Mouse (Mus musculus) kidney, postnatal 0 days (tissue): ENCODE results near the gene Lyz1. TPM values are rescaled to one million over a fixed set of nuclear protein-coding genes. Genes with fewer than 3 reads are reported as not detected.
"Not testable (repeated sequence)": the region's sequence is repeated elsewhere in the genome, so short reads cannot be mapped to it uniquely, and the experiment has no call there.

Source experiments
- ATAC-seq: fragments of 200-750 bp; cut with Nextera tagmentation; replicated peaks from 2 replicates; pipeline ENCODE4 v1.8.0; 2017; ENCODE audit warnings: low read depth, moderate number of reproducible peaks, moderate TSS enrichment, moderate library complexity; ENCODE audit not compliant: low FRiP score
- DNase-seq: peaks from one replicate; pipeline ENCODE4 v3.0.0-alpha.2; 2016; ENCODE audit warnings: low spot score
- H3K27ac ChIP-seq: fragments of 300-500 bp; sonication (generic); 2 replicates; pipeline ENCODE4 v1.5.1; 2014; ENCODE audit warnings: mild to moderate bottlenecking
- H3K27me3 ChIP-seq: fragments of 300-500 bp; sonication (generic); 2 replicates; pipeline ENCODE4 v1.6.1; 2014; ENCODE audit warnings: low read length, mixed read lengths; ENCODE audit not compliant: insufficient read depth
- H3K36me3 ChIP-seq: fragments of 300-500 bp; sonication (generic); 2 replicates; pipeline ENCODE4 v1.6.1; 2014; ENCODE audit warnings: low read length, mixed read lengths; ENCODE audit not compliant: insufficient read depth
- H3K4me1 ChIP-seq: fragments of 300-500 bp; sonication (generic); replicated peaks from 2 replicates; pipeline ENCODE4 v1.6.1; 2014; ENCODE audit warnings: antibody characterized with exemption, low read length, mixed read lengths; ENCODE audit not compliant: insufficient read depth
- H3K4me2 ChIP-seq: fragments of 300-500 bp; sonication (generic); 2 replicates; pipeline ENCODE4 v1.6.1; 2014; ENCODE audit warnings: mild to moderate bottlenecking, low read length, moderate library complexity, mixed read lengths
- H3K4me3 ChIP-seq: fragments of 300-500 bp; sonication (generic); replicated peaks from 2 replicates; pipeline ENCODE4 v1.5.1; 2014; ENCODE audit warnings: low read depth, low read length
- H3K9ac ChIP-seq: fragments of 300-500 bp; sonication (generic); 2 replicates; pipeline ENCODE4 v1.6.1; 2014; ENCODE audit warnings: low read depth, low read length
- H3K9me3 ChIP-seq: fragments of 300-500 bp; sonication (generic); replicated peaks from 2 replicates; pipeline ENCODE4 v1.6.1; 2016; ENCODE audit warnings: low read length, inconsistent platforms, mixed read lengths
- CTCF ChIP-seq: IDR thresholded peaks from 2 replicates; pipeline ENCODE4 v1.5.1; 2016; ENCODE audit warnings: antibody characterized with exemption, low read depth, mild to moderate bottlenecking, moderate library complexity
- WGBS: fragments of 180-500 bp; shearing (Covaris S2); extraction: QIAGEN DNeasy Blood & Tissue Kit; methylation state at CpG from one replicate; pipeline ENCODE4 v1.1.7; 2014; 5-methylcytosine and 5-hydroxymethylcytosine counted together
- polyA plus RNA-seq: library from polyadenylated mRNA; unstranded; fragments of >200 nt; fragmentation: Nextera tagmentation; extraction: Ambion mirVana; gene quantifications from 2 replicates; pipeline ENCODE4 v1.2.1, GENCODE M21; 2015

Lyz1 gene
- polyA plus RNA-seq, 1 experiment from 2014 or later = 0.24 TPM

GRCm38 (mm10) chr10:117301688-117302087, 9.0 kb upstream of the Lyz1 start:
- H3K27ac ChIP-seq = no peak overlapping the region
- 79% methylated on average over 1 of the region's 1 CpGs for WGBS
- no peaks in the 10 kb centered on the region for H3K36me3 ChIP-seq
- no peaks in the 10 kb centered on the region for H3K4me1 ChIP-seq
- no peak overlapping the region for H3K9ac ChIP-seq
- H3K4me2 ChIP-seq = no peak overlapping the region
- H3K9me3 ChIP-seq = no peaks in the 10 kb centered on the region
- ATAC-seq (no peak), DNase-seq (no peak)
- TF ChIP-seq CTCF = no peak
- no peak overlapping the region for H3K4me3 ChIP-seq
- no peaks in the 10 kb centered on the region for H3K27me3 ChIP-seq

GRCm38 (mm10) chr10:117299901-117300520, 7.3 kb upstream of the Lyz1 start:
- Histone ChIP-seq H3K27ac (no peak overlapping the region), H3K36me3 (no peaks in the 10 kb centered on the region), H3K9ac (no peak overlapping the region), H3K9me3 (no peaks in the 10 kb centered on the region), H3K4me2 (no peak overlapping the region), H3K4me1 (no peaks in the 10 kb centered on the region), H3K27me3 (no peaks in the 10 kb centered on the region), H3K4me3 (no peak overlapping the region)
- no peak for ATAC-seq
- no peak for TF ChIP-seq CTCF
- 70% methylated on average over 5 of the region's 5 CpGs for WGBS
- DNase-seq = no peak

GRCm38 (mm10) chr10:117299106-117299505, 6.4 kb upstream of the Lyz1 start:
- H3K27me3 ChIP-seq = no peaks in the 10 kb centered on the region
- no peak overlapping the region for H3K4me3 ChIP-seq
- 85% methylated on average over 4 of the region's 4 CpGs for WGBS
- H3K9ac ChIP-seq = no peak overlapping the region
- DNase-seq (no peak), ATAC-seq (no peak)
- TF ChIP-seq CTCF = no peak
- H3K36me3 ChIP-seq = no peaks in the 10 kb centered on the region
- no peak overlapping the region for H3K27ac ChIP-seq
- no peaks in the 10 kb centered on the region for H3K4me1 ChIP-seq
- no peak overlapping the region for H3K4me2 ChIP-seq
- H3K9me3 ChIP-seq = no peaks in the 10 kb centered on the region

- ATAC-seq (no peak), DNase-seq (no peak)
- no peak overlapping the region for H3K4me3 ChIP-seq
- no peak overlapping the region for H3K4me2 ChIP-seq
- H3K27me3 ChIP-seq = no peaks in the 10 kb centered on the region
- TF ChIP-seq CTCF = no peak
- H3K4me1 ChIP-seq = no peaks in the 10 kb centered on the region
- H3K27ac ChIP-seq = no peak overlapping the region
- H3K9me3 ChIP-seq = no peaks in the 10 kb centered on the region
- no peak overlapping the region for H3K9ac ChIP-seq
- H3K36me3 ChIP-seq = no peaks in the 10 kb centered on the region
- 83% methylated on average over 6 of the region's 6 CpGs for WGBS
Observed at GRCm38 (mm10) chr10:117298336-117298735, 5.7 kb upstream of the Lyz1 start.

GRCm38 (mm10) chr10:117290936-117291335, 1.7 kb downstream of the Lyz1 start:
- not testable (repeated sequence) for H3K4me3 ChIP-seq, H3K27me3 ChIP-seq, DNase-seq, H3K36me3 ChIP-seq, H3K4me1 ChIP-seq, H3K4me2 ChIP-seq, H3K27ac ChIP-seq, ATAC-seq, H3K9ac ChIP-seq, H3K9me3 ChIP-seq
- 93% methylated on average over 6 of the region's 6 CpGs for WGBS

- H3K9me3 ChIP-seq = no peaks in the 10 kb centered on the region
- 34% methylated on average over 6 of the region's 6 CpGs for WGBS
- H3K9ac ChIP-seq = no peak overlapping the region
- no peak overlapping the region for H3K4me3 ChIP-seq
- H3K4me1 ChIP-seq = no peaks in the 10 kb centered on the region
- H3K27me3 ChIP-seq = no peaks in the 10 kb centered on the region
- no peaks in the 10 kb centered on the region for H3K36me3 ChIP-seq
- TF ChIP-seq CTCF = no peak
- DNase-seq = no peak
- H3K27ac ChIP-seq = no peak overlapping the region
- no peak overlapping the region for H3K4me2 ChIP-seq
- no peak for ATAC-seq
Observed at GRCm38 (mm10) chr10:117290046-117290870, 2.4 kb downstream of the Lyz1 start.

- not testable (repeated sequence) for H3K9ac ChIP-seq, H3K4me3 ChIP-seq, H3K27me3 ChIP-seq, H3K27ac ChIP-seq, H3K4me1 ChIP-seq, ATAC-seq, H3K9me3 ChIP-seq, DNase-seq, H3K36me3 ChIP-seq, H3K4me2 ChIP-seq
- WGBS = 77% methylated on average over 5 of the region's 5 CpGs
Observed at GRCm38 (mm10) chr10:117289034-117289505, 3.6 kb downstream of the Lyz1 start.
